Mouse (Mus musculus) retina, postnatal 7 days (tissue): ENCODE results near the gene Plekhg3.

Experiments
- DNase-seq: peaks from one replicate; pipeline ENCODE4 v3.0.0-alpha.2; 2012; ENCODE audit warnings: low read depth, low spot score

Gene Plekhg3

DNA sequence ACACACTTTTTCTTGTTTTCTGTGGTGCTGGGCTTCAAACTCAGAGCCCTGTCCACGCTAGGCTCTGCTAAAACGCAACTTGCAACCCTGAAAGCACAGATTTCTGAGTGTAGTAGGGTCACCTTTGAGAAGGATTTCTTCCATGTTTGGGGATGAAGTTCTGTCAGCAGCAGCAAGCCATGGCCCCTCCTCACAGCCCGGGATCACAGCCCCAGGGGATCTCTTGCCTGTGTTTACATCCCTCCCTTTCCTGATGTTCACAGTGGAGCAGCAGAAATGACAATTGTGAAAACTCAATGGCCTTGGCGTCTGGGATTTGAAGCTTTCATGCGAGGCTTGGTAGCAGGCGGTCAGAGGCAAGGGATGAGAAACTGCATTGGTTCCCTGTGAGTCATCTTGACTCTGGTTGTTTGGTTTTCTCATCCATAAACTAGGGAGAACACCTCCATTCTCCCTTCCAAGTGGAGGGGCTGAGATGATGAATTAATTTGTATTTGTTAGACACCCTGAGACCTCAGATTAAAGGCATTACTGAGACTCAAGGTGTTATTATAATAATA lies at the start of gene Plekhg3:
Gene Plekhg3, plus strand, starts transcription at position 312 of the 560 bp plus-strand sequence.
- no peak for DNase-seq

DNA sequence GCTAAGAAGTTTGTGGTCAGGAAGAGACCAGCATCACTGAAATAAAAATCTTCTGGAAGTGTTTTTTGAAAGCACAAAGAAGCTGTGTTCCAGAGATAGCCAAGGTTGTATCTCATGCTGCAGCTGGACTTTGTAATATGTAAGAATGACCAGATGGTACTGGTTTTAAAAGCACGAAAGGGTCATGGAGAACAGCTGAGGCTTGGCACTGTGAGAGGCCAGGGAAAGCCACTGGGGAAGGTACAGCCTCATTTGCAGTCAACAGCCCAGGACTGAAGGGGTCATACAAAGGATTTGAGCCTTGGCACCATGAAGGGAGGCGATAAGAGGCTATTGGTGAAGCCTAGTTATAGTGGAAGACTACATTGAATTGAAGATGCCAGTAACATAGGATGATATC lies 48.2 kb upstream of the Plekhg3 start:
- no peak for DNase-seq

DNA sequence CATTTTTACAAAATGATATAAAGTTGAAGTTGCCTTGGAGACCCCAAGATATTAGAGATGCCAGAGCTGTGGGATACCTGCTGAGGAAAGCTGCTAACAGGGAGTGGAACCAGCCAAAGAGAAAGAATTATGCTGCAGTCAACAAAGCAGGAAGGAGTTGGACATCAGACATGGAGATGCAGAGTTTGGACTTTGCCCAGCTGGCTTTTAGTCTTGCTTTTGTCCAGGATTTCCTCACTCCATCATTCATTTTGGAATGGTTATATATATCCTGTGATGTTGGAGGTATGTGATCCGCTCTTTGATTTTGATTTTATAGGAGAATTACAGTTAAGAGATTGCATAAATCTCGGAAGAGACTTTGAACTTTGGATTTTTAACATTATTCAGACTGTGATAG lies 47.7 kb upstream of the Plekhg3 start:
- no peak for DNase-seq

DNA sequence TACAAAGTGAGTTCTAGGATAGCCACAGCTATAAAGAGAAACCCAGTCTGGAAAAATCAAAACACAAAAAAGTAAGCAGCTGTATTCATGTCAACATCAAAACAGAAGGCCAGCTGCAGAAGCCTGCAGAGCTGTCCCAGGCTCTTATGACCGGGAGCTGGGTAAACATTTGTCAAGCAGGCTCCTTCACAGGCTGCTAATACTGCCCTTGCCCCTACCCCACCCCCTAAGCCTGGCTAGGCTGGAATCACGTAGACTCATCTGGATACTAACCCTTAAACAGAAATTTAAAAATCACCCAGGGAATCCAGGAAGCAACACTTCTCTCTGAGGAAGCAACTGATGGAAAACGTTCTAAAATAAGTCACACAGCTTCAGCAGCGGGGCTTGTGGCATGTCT lies 45.8 kb upstream of the Plekhg3 start:
- no peak for DNase-seq

DNA sequence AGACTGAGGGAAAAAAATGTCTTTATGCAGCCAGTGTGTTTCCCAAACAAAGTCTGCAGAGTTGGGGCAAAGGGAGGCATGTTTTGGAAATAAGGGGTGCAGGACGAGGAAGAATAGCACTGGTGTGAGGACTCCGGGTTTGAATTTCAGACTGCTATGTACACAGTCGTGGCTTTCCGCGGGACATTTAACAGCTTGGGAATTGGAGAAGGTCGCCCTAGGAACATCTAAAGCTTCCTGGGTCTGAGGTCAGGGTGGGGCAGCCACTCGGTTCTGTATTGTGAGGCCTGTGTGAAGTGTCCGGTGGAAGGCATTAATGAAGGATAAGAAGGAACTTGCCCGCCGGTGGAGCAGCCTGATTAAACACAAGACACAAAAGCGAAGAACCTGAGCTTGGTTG lies 45.3 kb upstream of the Plekhg3 start:
- no peak for DNase-seq

DNA sequence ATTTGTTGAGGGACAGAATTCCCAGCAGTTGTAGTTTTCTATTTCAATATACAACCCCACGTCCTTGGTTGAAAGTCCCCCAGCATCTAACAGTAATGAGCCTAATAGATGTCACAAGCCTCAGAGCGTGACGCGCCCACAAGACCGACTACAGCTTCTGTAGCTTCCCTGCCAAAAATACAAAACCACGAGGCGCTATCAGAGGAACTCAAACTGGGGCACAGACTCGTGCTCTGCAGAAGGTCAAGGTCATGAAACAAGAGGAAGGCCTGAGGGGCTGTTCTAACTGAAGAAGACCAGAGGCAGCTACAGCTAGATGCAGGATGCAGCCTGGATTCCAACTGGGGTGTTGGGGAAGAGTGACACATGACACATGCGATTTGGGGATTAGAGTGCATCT lies 43.7 kb upstream of the Plekhg3 start:
- DNase-seq, result no peak

DNA sequence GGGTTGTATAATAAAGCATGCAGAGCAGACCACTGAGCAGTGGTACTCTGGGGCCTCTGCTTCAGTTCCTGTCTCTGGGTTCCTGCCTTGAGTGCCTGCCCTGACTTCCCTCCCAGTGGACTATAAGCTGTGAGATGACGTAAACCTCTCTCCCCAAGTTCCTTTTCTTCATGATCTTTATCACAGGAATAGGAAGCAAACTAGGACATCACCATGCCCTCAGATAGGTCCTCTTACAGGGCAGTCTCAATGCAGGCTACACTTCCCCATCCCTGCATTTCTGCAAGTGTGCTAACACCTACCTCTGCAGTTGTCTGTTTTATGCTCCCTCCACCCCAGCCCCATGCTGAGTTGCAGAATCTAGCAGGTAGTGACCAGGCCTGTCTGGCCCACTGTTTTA lies 39.9 kb upstream of the Plekhg3 start:
- no peak for DNase-seq

DNA sequence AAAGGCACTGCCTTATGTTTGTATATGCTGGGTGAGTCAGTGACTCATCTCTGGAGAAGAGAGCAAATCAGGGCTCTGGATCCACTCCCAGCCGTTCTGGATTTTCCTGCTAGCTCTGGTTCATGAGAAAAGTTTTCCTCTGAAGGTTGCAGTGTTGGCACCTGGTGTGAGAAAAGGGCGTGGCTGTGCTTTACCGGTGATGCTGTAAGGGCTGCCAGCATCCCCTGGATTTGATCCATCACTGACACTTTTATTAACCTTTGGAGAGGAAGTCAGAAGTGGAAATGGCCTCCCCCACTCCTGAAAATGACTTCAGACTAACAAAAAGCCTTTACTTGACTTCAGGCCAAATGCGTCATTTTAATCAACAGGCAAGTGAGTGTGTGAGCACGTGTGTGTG lies 37.2 kb upstream of the Plekhg3 start:
- DNase-seq, result no peak

DNA sequence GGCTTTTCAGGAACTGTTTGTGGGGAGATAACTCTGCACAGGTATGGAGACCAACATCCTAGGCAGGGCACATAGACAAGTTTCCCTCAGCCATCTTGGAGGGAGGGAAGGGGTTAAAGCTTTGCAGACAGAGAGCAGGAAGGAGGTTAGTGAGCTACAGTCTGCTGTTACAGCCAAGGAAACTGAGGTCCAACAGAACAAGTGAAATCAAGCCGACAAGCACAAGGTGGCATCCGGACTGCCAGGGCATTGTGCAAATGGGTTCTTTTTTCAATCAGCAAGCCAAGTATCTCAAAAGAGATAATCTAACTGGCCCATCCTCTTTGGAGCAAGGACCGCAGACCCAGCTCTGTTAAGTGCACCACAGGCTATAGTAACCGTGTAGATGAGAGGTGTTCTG lies 35.3 kb upstream of the Plekhg3 start:
- no peak for DNase-seq

DNA sequence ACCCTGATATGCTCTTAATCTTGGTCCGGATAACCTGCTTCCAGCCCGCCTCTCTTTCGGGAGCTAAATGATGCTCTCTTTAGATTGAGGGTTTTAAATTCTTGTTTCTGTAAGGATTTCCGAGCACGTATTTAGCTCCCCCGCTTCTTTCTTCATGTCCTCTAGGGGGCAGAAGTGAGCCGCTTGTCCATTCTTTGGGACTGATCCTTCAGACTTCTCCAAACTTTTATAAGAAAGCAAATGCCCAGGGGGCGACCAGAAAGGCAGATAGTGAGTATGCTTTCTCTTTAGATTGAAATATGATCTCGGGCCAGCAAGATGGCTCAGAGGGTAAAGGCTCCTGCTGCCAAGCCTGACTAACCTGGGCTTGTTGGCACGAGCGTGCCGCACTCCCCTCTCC lies 34.4 kb upstream of the Plekhg3 start:
- DNase-seq, result peak; percentile 62

DNA sequence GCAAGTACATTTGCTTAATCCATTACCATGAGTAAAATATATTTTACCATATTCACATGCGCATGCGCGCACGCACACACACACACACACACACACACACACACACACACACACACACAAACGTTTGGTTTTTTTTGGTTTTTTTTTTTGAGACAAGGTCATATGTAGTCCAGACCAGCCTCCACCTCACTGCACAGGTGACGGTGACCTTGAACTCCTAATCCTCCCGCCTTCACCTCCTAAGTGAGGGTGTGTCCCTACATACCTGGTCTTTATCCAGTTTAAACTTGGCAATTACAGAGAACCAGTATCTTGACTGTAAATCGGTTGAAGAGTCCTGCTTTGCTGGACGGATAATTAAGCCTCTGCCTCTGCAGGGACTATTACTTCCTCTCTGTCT lies 31.4 kb upstream of the Plekhg3 start:
- no peak for DNase-seq

DNA sequence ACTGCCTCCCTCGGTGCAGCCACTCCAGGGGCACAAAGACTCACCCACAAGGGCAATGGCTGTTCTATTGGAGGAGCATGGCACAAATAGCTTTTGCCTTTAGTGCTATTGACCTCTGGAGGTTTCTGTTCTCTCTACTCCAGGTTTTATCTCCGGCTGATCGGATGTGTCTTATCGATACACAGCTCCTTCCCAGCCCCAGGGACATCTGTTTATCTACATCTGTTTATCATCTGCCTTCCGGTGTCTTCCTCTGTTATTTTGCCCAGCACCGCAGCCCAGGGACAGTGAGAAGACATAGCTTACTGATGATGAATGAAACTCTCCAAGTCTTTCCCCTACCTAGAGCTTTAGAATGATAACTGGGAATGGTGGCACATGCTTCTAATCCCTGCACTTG lies 30.6 kb upstream of the Plekhg3 start:
- no peak for DNase-seq

DNA sequence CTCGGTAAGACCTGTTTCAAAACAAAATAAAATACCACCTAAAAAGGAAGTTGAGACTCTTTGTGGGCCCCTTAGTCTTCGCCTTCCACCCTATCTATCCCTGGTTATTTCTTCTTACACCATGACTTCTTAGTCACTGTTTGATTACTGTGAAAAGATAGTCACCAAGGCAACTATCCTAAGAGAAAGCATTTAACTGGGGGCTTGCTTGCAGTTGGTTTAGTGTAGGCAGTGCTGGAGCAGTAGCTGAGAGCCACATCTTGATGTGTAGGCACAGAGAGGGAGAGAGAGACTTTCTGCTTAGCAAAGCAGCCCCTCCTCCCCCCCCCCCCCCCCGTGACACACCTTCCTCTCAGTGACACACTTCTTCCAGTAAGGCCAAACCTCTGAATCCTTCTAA lies 29.8 kb upstream of the Plekhg3 start:
- no peak for DNase-seq

DNA sequence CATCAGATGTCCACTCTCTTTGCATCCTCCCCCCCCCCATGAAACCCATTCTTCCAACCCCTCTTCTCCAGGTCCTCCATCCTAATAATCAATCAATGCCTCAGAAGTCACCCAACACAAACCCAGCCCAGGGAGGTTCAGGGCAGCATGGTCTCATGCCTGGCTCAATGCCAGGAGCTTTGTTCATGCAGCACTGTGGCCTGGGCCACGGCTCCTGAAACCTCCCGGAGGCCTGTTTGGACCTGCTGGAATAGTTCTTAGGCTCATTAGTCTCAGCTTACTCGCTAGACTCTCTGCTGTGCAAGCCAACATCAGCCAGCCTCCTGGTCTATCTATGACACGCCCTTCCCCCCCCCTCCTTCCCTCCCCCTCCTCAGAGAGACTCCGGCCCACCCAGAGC lies 27.7 kb upstream of the Plekhg3 start:
- DNase-seq, result no peak

DNA sequence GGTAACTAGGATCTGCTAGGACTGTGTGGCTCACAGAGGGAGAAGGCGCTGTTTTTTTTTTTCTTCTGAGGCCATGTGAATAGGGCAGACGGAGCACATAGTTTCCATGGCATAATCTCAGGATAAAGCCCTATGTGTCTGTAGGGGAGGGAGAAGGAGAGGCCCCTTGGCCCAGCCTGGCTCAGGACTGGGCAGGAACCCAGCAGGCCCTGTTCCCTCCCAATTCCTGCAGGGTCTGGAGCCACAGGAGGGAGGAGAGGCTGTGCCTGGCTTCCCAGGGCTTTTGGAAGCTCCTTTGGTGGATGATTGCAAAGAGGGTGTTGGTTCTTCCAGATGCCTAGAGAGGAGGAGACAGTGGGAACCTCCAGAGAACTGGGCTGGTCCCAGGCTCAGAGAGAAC lies 24.2 kb upstream of the Plekhg3 start:
- DNase-seq, result no peak

DNA sequence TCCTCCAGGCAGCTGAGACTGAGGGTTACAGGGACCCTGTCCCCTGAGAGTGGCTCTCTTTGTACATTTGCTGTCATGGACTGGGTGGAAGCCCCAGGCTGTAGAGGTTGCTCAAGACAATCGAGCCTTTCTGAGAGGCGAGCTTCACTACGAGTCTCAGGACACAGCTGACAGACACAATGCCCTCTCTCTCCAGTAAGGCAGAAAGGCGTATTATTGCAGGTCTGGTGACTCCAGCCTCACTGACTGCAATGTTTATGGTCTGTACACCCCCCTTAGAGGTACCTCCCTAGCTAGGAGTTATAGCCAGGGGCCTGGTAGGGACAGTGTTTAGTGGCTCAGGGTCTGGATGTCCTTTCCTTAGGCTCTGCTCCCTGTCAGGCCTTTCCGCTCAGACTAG lies 22.9 kb upstream of the Plekhg3 start:
- DNase-seq, result no peak

DNA sequence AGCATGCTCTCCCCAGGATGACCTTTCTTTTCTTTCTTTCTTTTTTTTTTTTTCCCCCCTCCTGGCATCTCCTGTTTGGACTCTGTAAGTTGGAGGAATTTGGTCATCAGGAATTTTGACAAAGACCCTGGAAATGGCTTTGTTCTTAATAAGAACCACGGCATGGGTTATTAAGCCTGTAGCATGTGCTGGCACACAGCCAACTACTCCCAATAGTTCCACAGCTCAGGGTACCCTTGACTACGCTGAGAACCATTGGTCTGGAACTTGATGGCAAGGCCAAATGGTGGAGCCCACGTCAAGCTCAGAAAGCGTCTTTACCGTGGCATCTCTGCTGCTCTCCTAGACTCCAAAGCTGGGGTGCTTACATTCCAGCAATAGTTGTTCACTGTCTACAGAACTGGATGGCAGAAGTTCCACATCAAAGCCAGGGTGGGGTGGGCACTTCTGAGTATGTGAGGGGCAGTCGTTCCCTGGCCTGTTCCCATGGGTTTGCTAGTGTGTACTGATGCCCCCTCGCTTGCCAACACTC lies 21.7 kb upstream of the Plekhg3 start:
- DNase-seq, result no peak

DNA sequence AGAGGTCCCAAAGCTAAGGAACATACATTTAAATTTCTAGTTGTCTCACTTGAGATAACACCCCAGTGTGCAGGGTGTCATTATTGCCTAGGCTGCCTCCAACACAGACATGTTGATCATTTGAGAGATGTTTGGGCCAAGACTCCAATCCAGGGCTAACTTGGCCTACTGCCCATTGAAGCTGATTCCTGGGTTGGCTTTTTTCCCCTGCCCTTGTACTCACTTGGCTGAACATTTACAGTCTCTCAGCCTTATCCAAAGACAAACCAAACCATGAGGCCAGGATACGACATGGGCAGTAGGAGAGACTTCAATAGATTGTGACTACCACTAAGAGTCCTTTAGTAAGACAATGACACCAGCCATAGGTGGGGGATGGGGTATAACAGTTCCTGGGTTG lies 18.0 kb upstream of the Plekhg3 start:
- no peak for DNase-seq

DNA sequence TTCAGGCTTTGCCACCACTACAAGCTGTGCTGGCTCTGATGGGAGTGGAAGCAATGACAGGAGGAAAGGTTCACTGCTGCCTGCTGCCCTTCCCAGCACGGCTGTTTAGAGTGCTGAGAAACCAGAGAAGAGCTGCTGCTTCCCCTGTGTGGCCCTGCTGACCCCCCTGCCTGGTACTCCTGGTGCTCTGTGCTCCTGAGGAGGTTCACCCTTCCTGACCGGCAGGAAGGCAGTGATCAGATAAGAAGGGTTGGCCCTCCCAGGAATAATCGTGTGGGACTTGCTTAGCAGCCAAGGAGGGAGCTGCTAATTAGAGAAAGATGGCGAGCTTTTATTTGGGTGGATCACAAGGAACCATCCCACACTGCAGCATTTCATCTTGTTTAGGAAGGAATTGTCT lies 15.8 kb upstream of the Plekhg3 start:
- no peak for DNase-seq

DNA sequence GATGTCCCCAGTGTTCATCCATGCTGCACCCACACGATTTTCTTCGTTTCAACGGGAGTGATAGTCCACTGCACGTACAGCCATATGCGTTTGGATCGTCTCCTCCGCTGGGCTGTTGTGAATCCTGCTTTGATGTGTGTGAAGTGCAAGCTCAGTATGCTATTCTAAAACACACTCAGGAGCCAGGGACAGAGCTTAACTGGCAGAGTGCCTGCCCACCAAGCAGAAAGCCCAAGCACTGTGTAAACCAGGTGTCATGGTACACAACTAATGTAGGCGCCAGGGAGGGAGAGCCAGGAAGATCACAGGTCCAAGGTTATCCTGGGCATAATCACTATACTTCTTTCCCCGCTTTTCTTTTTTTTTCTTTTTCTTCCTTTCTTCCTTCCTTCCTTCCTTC lies 12.7 kb upstream of the Plekhg3 start:
- DNase-seq, result no peak

DNA sequence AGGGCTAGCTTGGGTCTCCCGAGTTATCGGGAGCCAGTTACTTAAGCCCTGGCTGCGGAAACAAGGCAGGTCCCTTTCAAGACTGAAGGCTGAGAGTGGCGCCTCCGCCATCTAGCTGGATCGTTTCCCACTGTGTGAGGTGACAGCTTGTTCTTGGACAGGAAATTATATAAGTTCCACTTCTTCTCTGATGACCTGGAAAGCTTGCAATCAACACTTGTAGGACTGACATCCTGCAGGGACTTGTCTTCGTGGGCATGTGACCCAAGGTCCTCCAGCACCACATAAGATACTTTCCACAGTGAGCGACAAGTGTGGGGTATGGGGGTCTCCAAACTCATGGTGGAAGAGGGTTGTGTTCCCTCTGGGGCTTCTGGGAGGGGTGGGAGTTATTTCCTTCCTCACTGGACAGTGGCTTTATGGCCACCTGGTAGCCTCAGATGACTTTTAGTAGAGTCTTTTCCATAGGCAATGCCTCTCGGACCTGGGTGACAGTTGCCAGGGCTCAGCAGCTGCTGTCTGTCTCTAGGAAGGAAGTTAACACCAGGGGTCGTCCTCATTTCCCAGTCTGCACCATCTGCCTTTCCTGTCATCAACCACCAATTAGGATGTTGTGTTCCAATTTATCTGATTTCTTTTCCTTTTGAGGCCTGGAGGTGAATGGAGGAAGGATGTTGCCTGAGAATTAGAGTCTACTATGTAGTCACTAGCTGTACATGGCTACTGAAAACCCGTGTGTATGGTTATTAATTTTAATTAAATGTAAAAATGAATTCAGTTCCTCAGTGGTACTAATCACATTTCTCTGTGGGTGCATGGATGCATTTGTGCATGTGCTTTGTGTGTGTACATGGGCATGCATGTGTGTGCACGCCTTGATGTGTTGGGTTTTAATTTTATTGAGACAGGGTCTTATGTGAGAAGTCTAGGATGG lies 11.5 kb upstream of the Plekhg3 start:
- DNase-seq, result no peak

DNA sequence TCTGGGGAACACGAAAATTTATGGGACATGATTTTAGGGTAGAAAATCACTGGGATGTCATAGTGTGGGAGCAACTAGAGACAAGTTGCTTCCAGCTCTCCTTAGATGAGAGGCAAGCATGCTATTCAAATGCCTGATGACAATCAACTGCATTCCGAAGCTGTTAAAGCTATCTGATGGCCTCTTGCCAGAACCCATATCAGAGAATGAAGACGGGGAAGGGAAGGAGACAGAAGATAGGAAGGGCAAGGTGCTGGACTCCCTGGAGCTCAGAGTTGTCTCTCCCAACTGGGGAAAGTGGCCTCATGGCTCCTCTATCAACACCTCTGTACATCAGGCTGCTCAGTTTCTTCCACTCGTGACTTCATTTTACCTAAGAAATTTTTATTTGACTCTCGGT lies 7.0 kb upstream of the Plekhg3 start:
- no peak for DNase-seq

DNA sequence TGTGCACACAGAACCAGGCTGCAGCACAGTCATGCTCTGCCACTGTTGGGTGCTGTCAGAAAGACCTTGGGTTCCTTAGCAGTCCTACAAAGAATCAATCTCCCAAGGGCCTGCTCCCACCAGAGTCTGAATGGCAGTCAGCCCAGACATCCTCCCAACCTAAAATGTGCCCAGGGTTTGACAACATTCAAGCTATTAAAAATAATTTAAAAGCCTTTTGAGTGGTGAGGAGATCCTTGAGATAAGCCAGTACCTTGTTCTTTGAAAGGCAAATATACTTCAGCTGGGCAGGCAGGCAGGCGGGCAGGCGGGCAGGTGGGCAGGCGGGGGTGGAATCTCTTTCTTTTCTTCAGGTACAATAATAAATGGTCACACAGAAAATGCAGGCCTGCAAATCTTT lies 5.8 kb upstream of the Plekhg3 start:
- DNase-seq, result no peak
